Mouse (Mus musculus) ES-Bruce4 (cell line): Measurements from ENCODE around the gene Snx12. TPM values are rescaled to one million over a fixed set of nuclear protein-coding genes. Genes with fewer than 3 reads are reported as not detected.
"Not testable (repeated sequence)": the region's sequence is repeated elsewhere in the genome, so short reads cannot be mapped to it uniquely, and the experiment has no call there.

ENCODE experiments used
- H3K27ac ChIP-seq: 2 replicates; pipeline ENCODE4 v1.5.1; 2012; ENCODE audit warnings: low read length, inconsistent platforms; ENCODE audit not compliant: insufficient read depth
- H3K27me3 ChIP-seq: 2 replicates; pipeline ENCODE4 v1.6.1; 2012; ENCODE audit warnings: mild to moderate bottlenecking, low read length, inconsistent platforms; ENCODE audit not compliant: control insufficient read depth, poor library complexity, insufficient read depth, severe bottlenecking
- H3K36me3 ChIP-seq: 2 replicates; pipeline ENCODE4 v1.6.1; 2012; ENCODE audit warnings: inconsistent platforms, mild to moderate bottlenecking, low read length, moderate library complexity; ENCODE audit not compliant: control insufficient read depth, poor library complexity, insufficient read depth, severe bottlenecking
- H3K4me1 ChIP-seq: one replicate; pipeline ENCODE4 v1.8.1; 2011; ENCODE audit warnings: low read length; ENCODE audit not compliant: control insufficient read depth, insufficient read depth
- H3K4me3 ChIP-seq: 2 replicates; pipeline ENCODE4 v1.5.1; 2011; ENCODE audit warnings: low read depth, mild to moderate bottlenecking, low read length
- H3K9ac ChIP-seq: 2 replicates; pipeline ENCODE4 v1.6.1; 2012; ENCODE audit warnings: low read depth, mild to moderate bottlenecking, inconsistent platforms; ENCODE audit not compliant: poor library complexity, severe bottlenecking
- H3K9me3 ChIP-seq: replicated peaks from 2 replicates; pipeline ENCODE4 v1.6.1; 2012; ENCODE audit warnings: mild to moderate bottlenecking, low read length, inconsistent platforms; ENCODE audit not compliant: control insufficient read depth, poor library complexity, insufficient read depth, severe bottlenecking
- CTCF ChIP-seq: IDR thresholded peaks from one replicate; pipeline ENCODE4 v1.8.1; 2011; ENCODE audit warnings: low read depth, low read length
- EP300 ChIP-seq: IDR thresholded peaks from 2 replicates; pipeline ENCODE4 v1.6.1; 2011; ENCODE audit warnings: low read depth, low read length; ENCODE audit not compliant: insufficient read depth
- POLR2A ChIP-seq: IDR thresholded peaks from one replicate; pipeline ENCODE4 v1.8.1; 2011; ENCODE audit warnings: low read length; ENCODE audit not compliant: insufficient read depth
- polyA plus RNA-seq: library from polyadenylated mRNA; stranded (reverse); fragments of >200 nt; gene quantifications from 2 replicates; pipeline ENCODE4 v1.2.4, GENCODE M21; 2011; ENCODE audit warnings: low read depth; ENCODE audit not compliant: missing spikeins, insufficient read depth, insufficient read length

Gene Snx12
- polyA plus RNA-seq, 1 experiment = 49.9 TPM

GRCm38 (mm10) chrX:101126977-101127376 lies 95.4 kb downstream of the Snx12 start:
- TF ChIP-seq EP300 (no peak), POLR2A (no peak), CTCF (no peak)

GRCm38 (mm10) chrX:101126474-101126955 lies 95.8 kb downstream of the Snx12 start:
- H3K9ac ChIP-seq = no peak overlapping the region
- TF ChIP-seq POLR2A (no peak), EP300 (no peak), CTCF (no peak)
- H3K27me3 ChIP-seq = no peaks in the 10 kb centered on the region
- no peak overlapping the region for H3K27ac ChIP-seq
- no peaks in the 10 kb centered on the region for H3K36me3 ChIP-seq
- H3K9me3 ChIP-seq = no peaks in the 10 kb centered on the region
- H3K4me3 ChIP-seq = no peak overlapping the region
- H3K4me1 ChIP-seq = peaks cover 2% of the 10 kb centered on the region

More at GRCm38 (mm10) chrX:101126977-101127376, 95.4 kb downstream of the Snx12 start:
- no peak overlapping the region for H3K27ac ChIP-seq
- no peaks in the 10 kb centered on the region for H3K36me3 ChIP-seq
- H3K9me3 ChIP-seq = no peaks in the 10 kb centered on the region
- H3K4me3 ChIP-seq = no peak overlapping the region
- no peaks in the 10 kb centered on the region for H3K27me3 ChIP-seq
- H3K4me1 ChIP-seq = peaks cover 2% of the 10 kb centered on the region
- H3K9ac ChIP-seq = no peak overlapping the region

- H3K36me3 ChIP-seq = no peaks in the 10 kb centered on the region
- TF ChIP-seq POLR2A (no peak), CTCF (no peak), EP300 (no peak)
- H3K9ac ChIP-seq = no peak overlapping the region
- no peaks in the 10 kb centered on the region for H3K27me3 ChIP-seq
- H3K4me3 ChIP-seq = no peak overlapping the region
- H3K4me1 ChIP-seq = no peaks in the 10 kb centered on the region
- H3K9me3 ChIP-seq = no peaks in the 10 kb centered on the region
- H3K27ac ChIP-seq = no peak overlapping the region
These were observed 101.8 kb downstream of the Snx12 start for GRCm38 (mm10) chrX:101120546-101120945.

GRCm38 (mm10) chrX:101085920-101086319 lies 136.4 kb downstream of the Snx12 start, which contains the start of gene Slc7a3:
Gene Slc7a3 (minus strand): TSS chrX:101086020.
- H3K4me1 ChIP-seq = no peaks in the 10 kb centered on the region
- H3K27ac ChIP-seq = peak within 1 kb of the TSS; percentile 98
- peaks cover 15% of the 10 kb centered on the region for H3K36me3 ChIP-seq
- H3K4me3 ChIP-seq = peak within 1 kb of the TSS; percentile 96
- no peaks in the 10 kb centered on the region for H3K27me3 ChIP-seq
- TF ChIP-seq EP300 (no peak), POLR2A (no peak), CTCF (no peak)
- peak within 1 kb of the TSS; percentile 95 for H3K9ac ChIP-seq
- no peaks in the 10 kb centered on the region; the same call in 1 of the 2 replicates for H3K9me3 ChIP-seq

- H3K27me3 ChIP-seq, H3K4me1 ChIP-seq, H3K9me3 ChIP-seq: not testable (repeated sequence)
- peak overlapping the region; percentile 95 for H3K9ac ChIP-seq
- H3K27ac ChIP-seq = peak overlapping the region; percentile 98
- peaks cover 21% of the 10 kb centered on the region for H3K36me3 ChIP-seq
- peak overlapping the region; percentile 96 for H3K4me3 ChIP-seq
These were observed 137.2 kb downstream of the Snx12 start for GRCm38 (mm10) chrX:101085211-101085610.

- peaks cover 31% of the 10 kb centered on the region for H3K36me3 ChIP-seq
- H3K4me1 ChIP-seq = no peaks in the 10 kb centered on the region
- peak overlapping the region; percentile 95 for H3K9ac ChIP-seq
- peak overlapping the region; percentile 98 for H3K27ac ChIP-seq
- TF ChIP-seq POLR2A (no peak), CTCF (no peak), EP300 (peak; percentile 72; the same call in 1 of the 2 replicates)
- no peaks in the 10 kb centered on the region for H3K27me3 ChIP-seq
- H3K4me3 ChIP-seq = peak overlapping the region; percentile 96
- no peaks in the 10 kb centered on the region for H3K9me3 ChIP-seq
These were observed 138.2 kb downstream of the Snx12 start for GRCm38 (mm10) chrX:101084192-101084591.
